Mouse (Mus musculus) cerebellum, adult (tissue): ENCODE data around the gene Ccnk.

Experiments
- ATAC-seq: cut with Nextera tagmentation; 2 replicates; pipeline ENCODE4 v1.9.2; 2017; ENCODE audit warnings: mild to moderate bottlenecking, moderate library complexity, mixed read lengths; ENCODE audit not compliant: insufficient number of reproducible peaks, low FRiP score, low TSS enrichment

Gene Ccnk

GRCm38 (mm10) chr12:108220621-108221020 lies 41.2 kb downstream of the Ccnk start:
- ATAC-seq = no peak

- ATAC-seq = no peak
Observed at GRCm38 (mm10) chr12:108221206-108221605, 41.8 kb downstream of the Ccnk start.

GRCm38 (mm10) chr12:108221712-108222111 lies 42.3 kb downstream of the Ccnk start:
- ATAC-seq = no peak

GRCm38 (mm10) chr12:108223357-108223756 lies 44.0 kb downstream of the Ccnk start:
- no peak for ATAC-seq

GRCm38 (mm10) chr12:108225781-108226180 lies 46.4 kb downstream of the Ccnk start:
- ATAC-seq = no peak

- no peak for ATAC-seq
Observed at GRCm38 (mm10) chr12:108226216-108226615, 46.8 kb downstream of the Ccnk start.

GRCm38 (mm10) chr12:108226941-108227340 lies 47.6 kb downstream of the Ccnk start:
- ATAC-seq = peak; percentile 67

GRCm38 (mm10) chr12:108227527-108227926 lies 48.1 kb downstream of the Ccnk start:
- ATAC-seq = no peak

- ATAC-seq = no peak
Observed at GRCm38 (mm10) chr12:108230077-108230476, 50.7 kb downstream of the Ccnk start.

- ATAC-seq = no peak
Observed at GRCm38 (mm10) chr12:108230821-108231794, 51.7 kb downstream of the Ccnk start.

GRCm38 (mm10) chr12:108231901-108232300 lies 52.5 kb downstream of the Ccnk start:
- no peak for ATAC-seq

GRCm38 (mm10) chr12:108233736-108234135 lies 54.4 kb downstream of the Ccnk start:
- ATAC-seq = no peak

GRCm38 (mm10) chr12:108234832-108235602 lies 55.6 kb downstream of the Ccnk start:
- ATAC-seq = no peak

- ATAC-seq = no peak
Observed at GRCm38 (mm10) chr12:108235976-108236555, 56.7 kb downstream of the Ccnk start.

- ATAC-seq = no peak
Observed at GRCm38 (mm10) chr12:108237300-108238006, 58.1 kb downstream of the Ccnk start.

- ATAC-seq = no peak
Observed at GRCm38 (mm10) chr12:108238395-108239035, 59.1 kb downstream of the Ccnk start.

GRCm38 (mm10) chr12:108239441-108239840 lies 60.1 kb downstream of the Ccnk start:
- ATAC-seq = peak; percentile 7; the same call in 1 of the 2 replicates

- ATAC-seq = no peak
Observed at GRCm38 (mm10) chr12:108240401-108240890, 61.1 kb downstream of the Ccnk start.

- ATAC-seq = no peak
Observed at GRCm38 (mm10) chr12:108240953-108241588, 61.7 kb downstream of the Ccnk start.
